Mouse (Mus musculus): ENCODE measurements at regions not wholly inside any gene's neighbourhood (a gene's known extent, or its start where the extent isn't known, plus 50 kb on each side); places are given as distances from the start of the nearest gene placed in this dataset.

DNA sequence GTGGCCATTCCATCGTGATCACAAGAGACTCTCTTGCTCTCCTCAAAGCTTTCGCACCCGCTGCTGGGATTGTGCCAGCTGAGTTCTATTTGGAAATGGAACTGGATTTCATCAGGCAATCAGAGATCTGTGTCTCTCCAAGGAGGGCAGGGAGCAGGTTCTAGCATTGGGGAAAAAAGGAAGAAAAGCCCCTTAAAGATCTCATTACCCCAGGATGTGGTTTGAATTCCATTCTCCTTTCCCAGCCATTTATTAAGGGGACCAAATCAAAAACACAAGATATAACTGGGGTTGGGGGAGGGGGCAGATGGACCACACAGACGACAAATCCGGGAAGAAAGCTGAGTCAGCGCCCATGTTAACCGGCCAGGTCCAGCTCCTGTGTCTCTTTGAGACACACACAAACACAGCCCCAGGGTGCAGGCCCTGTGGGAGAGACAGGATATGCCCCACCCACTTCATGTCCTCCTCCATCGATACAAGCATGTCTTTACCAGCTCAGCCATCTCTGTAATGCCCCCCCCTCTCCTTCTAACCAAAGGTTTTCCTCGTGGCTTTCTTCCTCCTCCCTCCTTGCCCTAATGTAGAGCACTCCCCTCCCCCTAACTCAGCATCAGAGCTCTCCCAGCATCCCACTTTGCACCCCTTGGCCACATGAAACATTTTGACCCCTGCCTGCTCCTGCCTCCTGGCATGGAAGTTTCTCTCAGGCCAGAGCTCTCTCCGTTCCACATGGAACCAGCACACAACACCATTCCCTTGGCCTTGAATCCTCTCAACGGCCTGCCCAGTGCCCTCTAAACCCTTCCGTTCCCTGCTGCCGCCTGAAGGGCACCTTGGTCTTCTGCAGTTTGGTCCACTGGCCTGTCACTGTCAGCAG, 54.0 kb upstream of the Thy1 start:
- DNase-seq (ENCODE audit: low spot score) (peak; percentile 43), ATAC-seq (replicated peaks; ENCODE audit: low FRiP score, low read depth) (no peak)
- H3K27ac ChIP-seq = peak overlapping the region; percentile 36; the same call in 1 of the 2 replicates
- WGBS = 32% methylated on average over 13 of the region's 13 CpGs
- H3K27me3 ChIP-seq (ENCODE audit: insufficient read depth, low read length) = no peaks in the 10 kb centered on the region
- no peak overlapping the region for H3K4me2 ChIP-seq (ENCODE audit: low read length)
- no peak for TF ChIP-seq CTCF (IDR thresholded peaks at IDR 0.05; ENCODE audit: low read depth)
- H3K4me1 ChIP-seq (replicated peaks; ENCODE audit: insufficient read depth, low read length) = peaks cover 17% of the 10 kb centered on the region
- H3K9me3 ChIP-seq (replicated peaks; ENCODE audit: low read length) = no peaks in the 10 kb centered on the region
- no peaks in the 10 kb centered on the region for H3K36me3 ChIP-seq (ENCODE audit: insufficient read depth, low read length)
- no peak overlapping the region for H3K9ac ChIP-seq (ENCODE audit: low read depth, low read length)
- H3K4me3 ChIP-seq (replicated peaks; ENCODE audit: low read depth, low read length) = no peak overlapping the region

DNA sequence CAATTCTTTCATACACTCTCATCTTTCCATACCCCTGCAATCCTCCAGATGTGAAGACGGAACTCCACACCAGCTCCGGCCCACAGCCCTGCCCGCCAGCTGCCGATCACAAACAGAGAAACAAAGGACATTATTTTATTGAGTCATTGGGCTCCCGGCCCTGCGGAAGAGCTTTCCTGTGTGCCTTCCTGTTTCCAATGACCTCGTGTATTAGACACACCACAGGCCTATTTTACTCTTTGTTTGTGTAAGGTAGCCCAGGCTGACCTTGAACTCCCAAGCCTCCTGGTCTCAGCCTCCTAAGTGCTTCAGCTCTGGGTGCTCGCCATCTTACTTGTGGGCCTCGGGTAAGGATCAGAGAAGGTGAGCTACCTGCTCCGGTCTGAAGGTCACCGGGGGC, 53.1 kb upstream of the Thy1 start:
- H3K36me3 ChIP-seq (ENCODE audit: insufficient read depth, low read length) = no peaks in the 10 kb centered on the region
- no peak for ATAC-seq (replicated peaks; ENCODE audit: low FRiP score, low read depth)
- H3K27me3 ChIP-seq (ENCODE audit: insufficient read depth, low read length) = no peaks in the 10 kb centered on the region
- H3K4me3 ChIP-seq (replicated peaks; ENCODE audit: low read depth, low read length) = no peak overlapping the region
- H3K9me3 ChIP-seq (replicated peaks; ENCODE audit: low read length) = no peaks in the 10 kb centered on the region
- H3K27ac ChIP-seq = peak overlapping the region; percentile 36
- DNase-seq (ENCODE audit: low spot score) = no peak
- H3K4me2 ChIP-seq (ENCODE audit: low read length) = no peak overlapping the region
- TF ChIP-seq CTCF (IDR thresholded peaks at IDR 0.05; ENCODE audit: low read depth) = no peak
- WGBS = 65% methylated on average over 11 of the region's 11 CpGs
- peaks cover 17% of the 10 kb centered on the region for H3K4me1 ChIP-seq (replicated peaks; ENCODE audit: insufficient read depth, low read length)
- no peak overlapping the region for H3K9ac ChIP-seq (ENCODE audit: low read depth, low read length)

DNA sequence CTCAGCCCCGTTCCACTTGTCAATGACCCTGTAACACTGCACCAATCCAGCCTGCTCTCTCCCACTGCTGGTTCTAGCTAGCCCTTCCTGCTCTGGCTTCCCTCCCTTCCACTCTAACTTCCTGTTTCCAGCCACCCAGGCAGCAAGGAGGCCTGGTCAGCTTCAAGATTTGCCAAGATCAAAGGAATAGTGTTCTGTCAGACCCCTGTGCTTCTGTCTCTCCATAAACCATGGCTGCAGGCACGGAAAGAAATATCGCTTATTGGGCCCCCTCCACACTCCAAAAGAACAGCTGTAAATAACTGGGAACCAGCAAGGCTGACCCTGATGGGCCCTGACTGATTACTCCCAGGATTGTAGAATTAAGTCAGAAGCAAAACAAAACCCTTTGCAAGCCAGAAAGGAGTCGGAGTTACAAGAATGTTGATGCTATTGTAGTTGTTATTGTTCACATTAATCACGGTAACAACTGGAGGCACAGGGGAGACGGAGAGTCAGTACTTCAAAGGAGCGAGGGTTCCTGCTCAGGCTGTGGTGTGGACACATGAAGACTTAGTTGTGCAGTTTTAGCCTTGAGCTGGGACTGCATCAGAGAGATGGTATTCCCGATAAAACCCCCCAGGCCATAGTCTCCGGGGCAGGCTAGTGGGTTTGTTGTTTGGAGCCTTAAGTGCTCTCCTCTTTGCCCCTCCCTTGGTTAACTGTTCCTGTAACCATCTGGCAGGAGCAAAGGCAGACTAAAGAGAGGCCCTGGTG, 49.8 kb upstream of the Thy1 start:
- no peak overlapping the region for H3K4me2 ChIP-seq (ENCODE audit: low read length)
- no peak overlapping the region for H3K4me3 ChIP-seq (replicated peaks; ENCODE audit: low read depth, low read length)
- no peak overlapping the region for H3K9ac ChIP-seq (ENCODE audit: low read depth, low read length)
- H3K36me3 ChIP-seq (ENCODE audit: insufficient read depth, low read length) = no peaks in the 10 kb centered on the region
- H3K27me3 ChIP-seq (ENCODE audit: insufficient read depth, low read length) = no peaks in the 10 kb centered on the region
- TF ChIP-seq CTCF (IDR thresholded peaks at IDR 0.05; ENCODE audit: low read depth) = no peak
- 8% methylated on average over 9 of the region's 9 CpGs for WGBS
- peak; percentile 96 for DNase-seq (ENCODE audit: low spot score)
- H3K9me3 ChIP-seq (replicated peaks; ENCODE audit: low read length) = no peaks in the 10 kb centered on the region
- peak; percentile 76 for ATAC-seq (replicated peaks; ENCODE audit: low FRiP score, low read depth)
- H3K4me1 ChIP-seq (replicated peaks; ENCODE audit: insufficient read depth, low read length) = peaks cover 17% of the 10 kb centered on the region
- H3K27ac ChIP-seq = peak overlapping the region; percentile 71
